Mouse (Mus musculus) left cerebral cortex, postnatal 10 days (tissue): Measurements from ENCODE around the gene Pdia5. TPM values are rescaled to one million over a fixed set of nuclear protein-coding genes. Genes with fewer than 3 reads are reported as not detected.
A peak's percentile ranks its signal among the peaks of the same experiment; 100 is the strongest.

Experiments used
- DNase-seq, 2 experiments: peaks; one replicate each; pipeline ENCODE4 v3.0.0; 2021 to 2022; ENCODE audit warnings: low spot score in 2 of 2, mixed read lengths in 1 of 2; ENCODE audit errors: extremely low spot score in 1 of 2
- intact Hi-C: fragments of 180-260 bp; cut with DNase I; formaldehyde crosslinking; loops from one replicate; pipeline ENCODE4 v1.15.1; 2025
- microRNA-seq: library from miRNA; unstranded; fragments of <30 nt; microRNA quantifications from one replicate; pipeline ENCODE4 v1.2.0, GENCODE M21; 2022
- total RNA-seq, 2 experiments: library from RNA; stranded (reverse); gene quantifications; 2 replicates each; pipeline ENCODE4 v1.2.3; 2021

The Pdia5 gene
- total RNA-seq, 2 experiments from 2014 or later: 4.3 to 5.1 TPM

- intact Hi-C loops: no loop called here
- no peak for DNase-seq
Measured at GRCm38 (mm10) chr16:35392813-35393212, 97.9 kb downstream of the Pdia5 start.

GRCm38 (mm10) chr16:35385654-35386053 lies 105.0 kb downstream of the Pdia5 start:
- intact Hi-C loops: no loop called here
- no peak for DNase-seq

- intact Hi-C loops: no loop called here
- DNase-seq: no peak
Measured at GRCm38 (mm10) chr16:35380048-35380447, 110.6 kb downstream of the Pdia5 start.

- no peak for DNase-seq
- intact Hi-C loops: no loop called here
Measured at GRCm38 (mm10) chr16:35379344-35379743, 111.3 kb downstream of the Pdia5 start.

DNA sequence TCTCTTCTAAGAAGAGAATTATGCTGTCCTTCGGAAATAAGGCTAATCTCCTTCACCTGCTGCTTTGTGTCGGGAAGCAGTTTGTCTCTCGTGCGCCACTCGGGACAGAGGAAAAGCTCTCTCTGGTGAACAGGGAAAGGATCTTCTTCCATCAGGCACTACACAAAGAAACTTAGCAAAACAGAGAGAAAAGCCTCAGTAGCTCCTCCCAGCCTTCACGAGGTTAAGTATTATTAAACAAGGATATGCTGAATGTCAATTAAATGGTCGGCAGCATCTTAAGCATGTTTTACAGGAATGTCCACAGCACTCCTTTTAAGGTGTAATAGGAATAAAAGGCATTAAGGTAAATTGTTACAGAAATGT lies 126.6 kb downstream of the Pdia5 start:
- intact Hi-C loops: no loop called here
- DNase-seq: no peak

DNA sequence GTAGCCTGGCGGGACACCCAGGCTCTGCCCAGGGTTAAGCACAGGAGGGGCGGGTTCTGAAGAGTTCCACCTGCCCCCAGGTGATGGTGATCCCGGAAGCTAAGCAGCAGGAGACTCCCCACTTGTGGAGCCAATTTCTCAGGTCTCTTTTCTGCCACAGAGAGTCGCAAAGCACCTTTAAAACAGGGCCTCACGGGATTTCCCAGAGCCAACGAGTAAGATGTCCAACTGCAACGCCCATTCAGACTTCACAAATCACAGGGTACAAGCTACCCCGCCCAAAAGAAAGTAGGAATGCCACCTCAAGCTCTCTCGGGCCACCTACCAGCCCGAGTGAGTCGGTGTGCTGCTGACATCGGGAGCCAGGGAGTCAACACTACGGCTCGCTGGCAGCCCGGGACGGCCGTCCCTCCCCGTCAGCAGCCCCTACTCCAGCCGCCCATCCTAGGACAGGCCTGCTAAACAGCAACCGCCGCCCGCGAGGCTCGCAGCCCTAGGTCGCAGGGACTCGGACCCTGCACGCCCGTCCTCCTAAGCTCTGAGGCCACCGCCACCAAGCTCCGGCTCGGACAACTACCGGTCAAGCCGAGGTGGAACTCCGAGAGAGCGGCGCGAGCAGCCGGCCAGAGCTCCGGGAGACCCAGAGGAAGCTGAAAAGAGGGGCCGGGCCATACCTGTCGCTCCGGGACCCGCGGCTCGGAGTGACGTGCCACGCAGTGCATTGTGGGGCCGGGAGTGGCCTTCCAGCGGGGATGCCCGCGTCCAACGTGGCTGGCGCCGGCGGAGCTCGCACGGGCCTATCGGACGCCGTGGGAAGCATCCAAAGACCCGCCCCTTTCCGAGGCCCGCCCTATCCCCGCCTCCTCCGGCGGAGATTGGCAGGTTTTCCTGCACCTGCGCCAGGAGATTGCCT lies 127.3 kb downstream of the Pdia5 start, which contains the start of gene Sec22a:
Sec22a (minus strand) TSS at position 769 of the 913 bp plus-strand sequence.
- intact Hi-C loops: no loop called here
- DNase-seq: peak; percentile 91 to 97

DNA sequence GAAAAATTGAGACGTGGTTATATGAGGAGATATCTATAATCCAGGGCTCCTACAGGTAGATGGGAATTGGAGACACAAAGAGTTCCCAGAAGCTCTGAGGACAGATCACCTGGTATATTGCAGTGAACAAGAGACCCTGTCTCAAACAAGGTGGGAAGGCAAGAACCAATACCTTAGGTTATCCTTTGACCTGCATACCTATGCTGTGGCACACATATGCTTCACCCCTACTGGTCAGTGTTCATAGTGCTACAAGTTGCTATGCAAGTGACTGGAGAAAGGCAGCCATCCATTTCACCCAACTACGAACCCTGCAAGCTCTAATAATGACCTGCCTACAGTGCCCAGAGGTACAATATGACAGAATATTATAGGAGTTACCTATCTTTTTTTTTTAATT lies 128.5 kb downstream of the Pdia5 start:
- intact Hi-C loops: no loop called here
- no peak for DNase-seq

GRCm38 (mm10) chr16:35360593-35360992 lies 130.1 kb downstream of the Pdia5 start:
- intact Hi-C loops: no loop called here

DNA sequence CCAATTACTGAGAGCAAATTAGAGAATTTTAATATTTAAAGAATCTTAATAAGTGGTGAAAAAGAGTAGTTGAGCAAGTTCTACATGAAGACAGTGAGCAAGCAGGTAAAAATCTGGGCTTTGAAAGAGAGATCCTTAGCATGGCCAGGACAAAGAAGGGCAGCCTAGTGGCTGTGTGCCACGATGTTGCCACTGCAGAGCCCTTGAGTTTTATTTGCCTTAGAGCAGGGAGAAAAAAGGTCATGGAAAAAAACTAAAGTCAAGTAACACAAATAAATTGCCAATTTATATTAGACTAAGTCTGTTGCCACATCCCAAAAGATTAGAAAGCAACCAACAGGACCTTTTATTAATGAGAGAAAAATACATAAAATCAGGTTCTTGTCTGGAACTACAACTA lies 133.2 kb downstream of the Pdia5 start:
- no peak for DNase-seq
- intact Hi-C loops: no loop called here

More at GRCm38 (mm10) chr16:35360593-35360992, 130.1 kb downstream of the Pdia5 start:
- peak in 1 of 2 experiments; percentile 44 for DNase-seq

Small RNAs within 50 kb of the gene (microRNA-seq; reads per million reads assigned to microRNA genes)
- not detected for gene Gm25548

Other genes with a start within 250 kb of the Pdia5 start
- gene Sec22a, start 127.0 kb downstream of the Pdia5 start, total RNA-seq: 10 to 100 TPM; 18.7 to 21.0 TPM
- 10 to 100 TPM; 27.4 to 29.5 TPM for gene Sema5b, start 50.3 kb upstream of the Pdia5 start, total RNA-seq